ENCODE assay signal across 9 mouse cellular contexts in genomic region chr2:30711476-30711852, GRCm38 (mm10).
DNase-seq lines count a peak whose midpoint lies in the region; ATAC-seq lines count a peak whose summit lies in the region.
"Had no signal": no experiment of that assay in that cellular context is flagged by ENCODE, and none has a peak within 500 bp of the region (broad histone marks: within the 10 kb centered on the region; RNA-seq: fewer than 3 reads in every experiment).

No protein-coding gene starts in this region.

- peaks cover 85% of the 10 kb centered on the region for H3K4me1 ChIP-seq in kidney, embryonic 15.5 days

- no peaks in the 10 kb centered on the region for H3K36me3 ChIP-seq in kidney, embryonic 15.5 days
- H3K36me3 ChIP-seq: G1E had no signal

- DNase-seq in cerebellum, adult 9-10 months, result peak; percentile 73
- DNase-seq in cerebellum, postnatal 14 days, result no peak
- DNase-seq in urinary bladder, postnatal 14 days (ENCODE audit: low spot score), result peak; percentile 33
- no peak for DNase-seq in urinary bladder, adult 18-20 months (ENCODE audit: low spot score in 2 of 2)
- DNase-seq in natural killer cell, adult 2 months (ENCODE audit: low spot score in 2 of 2), result peak; percentile 45 to 53
- no peak for DNase-seq in right cerebral cortex, postnatal 14 days
- no peak for DNase-seq in layer of hippocampus, adult 18-20 months (ENCODE audit: low spot score in 2 of 2)

- WGBS in kidney, embryonic 15.5 days, result 4% methylated on average over 15 of the region's 15 CpGs

- peak overlapping the region; percentile 83 for H3K4me2 ChIP-seq in kidney, embryonic 15.5 days

- peak overlapping the region; percentile 51 for H3K4me3 ChIP-seq in kidney, embryonic 15.5 days (replicated peaks)

- H3K27ac ChIP-seq in kidney, embryonic 15.5 days, result peak overlapping the region; percentile 97

- no peaks in the 10 kb centered on the region for H3K27me3 ChIP-seq in kidney, embryonic 15.5 days

- 0 out of 2 replicates have a peak, but pooled peaks have one; percentile 9 for ATAC-seq in kidney, embryonic 15.5 days (replicated peaks; ENCODE audit: low FRiP score)

- peak overlapping the region; percentile 66 for H3K9ac ChIP-seq in kidney, embryonic 15.5 days

- no peaks in the 10 kb centered on the region for H3K9me3 ChIP-seq in kidney, embryonic 15.5 days (replicated peaks)
- H3K9me3 ChIP-seq: G1E had no signal

Comparison
In these comparisons a context has a peak if more than half of its experiments do, and no peak if none do; other contexts are left out.
1. DNase-seq: peak in cerebellum, adult 9-10 months (single experiment), urinary bladder, postnatal 14 days (single experiment) and natural killer cell, adult 2 months (2 of 2); none in cerebellum, postnatal 14 days (0 of 2), urinary bladder, adult 18-20 months (0 of 2), right cerebral cortex, postnatal 14 days (single experiment) and layer of hippocampus, adult 18-20 months (0 of 2).